Mouse (Mus musculus): ENCODE results near the gene Ugdh. TPM values are rescaled to one million over a fixed set of nuclear protein-coding genes. Genes with fewer than 3 reads are reported as not detected.
A peak's percentile ranks its signal among the peaks of the same experiment; 100 is the strongest.
"Not testable (repeated sequence)": the region's sequence is repeated elsewhere in the genome, so short reads cannot be mapped to it uniquely, and the experiment has no call there.

The Ugdh gene
- 69.9 and 70.3 TPM in 2 replicates for polyA plus RNA-seq (2016; fragmentation: Nextera tagmentation; extraction: Ambion mirVana)

DNA sequence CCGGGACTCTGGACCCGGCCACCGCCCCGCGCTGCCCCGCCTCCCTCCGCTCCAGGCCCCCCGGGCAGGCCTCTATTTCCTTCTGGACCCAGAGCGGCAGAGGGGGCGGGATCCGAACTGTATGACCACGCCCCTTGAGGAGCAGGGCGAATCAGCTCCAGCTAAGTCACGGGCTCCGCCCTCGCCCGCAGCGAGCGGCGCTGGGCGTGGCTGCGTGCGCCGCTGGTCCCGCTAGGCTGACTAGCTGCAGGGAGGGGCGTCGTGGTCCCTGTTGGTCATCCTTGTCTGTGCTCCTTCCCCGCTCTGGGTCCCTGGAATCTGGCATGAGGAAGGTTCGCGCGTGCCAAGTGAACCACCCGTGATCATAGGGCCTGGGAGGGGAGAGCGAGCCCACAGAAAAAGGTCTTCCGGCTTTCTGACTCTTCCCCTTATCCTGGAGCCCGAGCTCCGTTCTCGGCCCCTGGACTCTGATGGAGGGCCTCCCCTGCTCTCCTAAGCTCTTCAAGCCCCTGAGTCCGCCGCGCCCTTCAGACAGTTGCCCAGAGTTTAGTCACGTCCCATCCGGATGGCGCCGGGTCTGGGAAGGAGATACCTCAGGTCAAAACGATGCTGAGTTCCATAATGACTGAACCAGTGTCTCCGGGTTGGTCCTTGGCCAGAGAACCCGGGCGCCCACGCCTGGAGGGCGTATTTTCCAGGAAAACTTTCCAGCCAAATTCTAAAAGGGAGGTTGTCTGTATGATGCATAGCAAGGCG is at the start of gene Ugdh:
TSS of gene Ugdh (minus strand) at position 144 of the 756 bp plus-strand sequence.
- Histone ChIP-seq H3K9me3 (no peaks in the 10 kb centered on the region), H3K27me3 (replicated peaks) (no peaks in the 10 kb centered on the region), H3K4me1 (peaks cover 6% of the 10 kb centered on the region), H3K27ac (peak within 1 kb of the TSS; percentile 53), H3K4me2 (replicated peaks) (peak within 1 kb of the TSS; percentile 80), H3K4me3 (peak within 1 kb of the TSS; percentile 76), H3K36me3 (no peaks in the 10 kb centered on the region), H3K9ac (peak within 1 kb of the TSS; percentile 84)
- WGBS, result 1% methylated on average over 51 of the region's 51 CpGs
- peak; percentile 98 for ATAC-seq (ENCODE audit: low FRiP score, low read depth)

DNA sequence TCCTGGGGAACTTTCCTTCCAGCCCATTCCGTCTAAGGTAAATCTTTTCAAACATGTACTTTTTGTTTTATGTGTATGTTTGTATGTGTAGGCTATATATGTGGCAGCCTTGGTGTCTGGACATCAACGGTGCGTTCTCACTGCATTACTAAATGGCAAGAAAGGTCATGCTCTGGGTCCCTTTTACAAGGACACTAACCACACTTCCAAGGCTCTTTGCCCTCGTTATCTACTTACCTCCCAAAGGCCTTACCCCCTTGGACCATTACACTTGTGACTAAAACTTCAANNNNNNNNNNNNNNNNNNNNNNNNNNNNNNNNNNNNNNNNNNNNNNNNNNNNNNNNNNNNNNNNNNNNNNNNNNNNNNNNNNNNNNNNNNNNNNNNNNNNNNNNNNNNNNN is 47.2 kb upstream of the Ugdh start:
- H3K36me3 ChIP-seq, result no peaks in the 10 kb centered on the region
- no peak overlapping the region for H3K4me3 ChIP-seq
- H3K4me2 ChIP-seq (replicated peaks), result no peak overlapping the region
- ATAC-seq (ENCODE audit: low FRiP score, low read depth), result no peak
- no peak overlapping the region for H3K27ac ChIP-seq
- H3K27me3 ChIP-seq (replicated peaks), result no peaks in the 10 kb centered on the region
- H3K9ac ChIP-seq, result no peak overlapping the region
- no peaks in the 10 kb centered on the region for H3K9me3 ChIP-seq
- WGBS, result 86% methylated on average over 4 of the region's 4 CpGs
- no peaks in the 10 kb centered on the region for H3K4me1 ChIP-seq

DNA sequence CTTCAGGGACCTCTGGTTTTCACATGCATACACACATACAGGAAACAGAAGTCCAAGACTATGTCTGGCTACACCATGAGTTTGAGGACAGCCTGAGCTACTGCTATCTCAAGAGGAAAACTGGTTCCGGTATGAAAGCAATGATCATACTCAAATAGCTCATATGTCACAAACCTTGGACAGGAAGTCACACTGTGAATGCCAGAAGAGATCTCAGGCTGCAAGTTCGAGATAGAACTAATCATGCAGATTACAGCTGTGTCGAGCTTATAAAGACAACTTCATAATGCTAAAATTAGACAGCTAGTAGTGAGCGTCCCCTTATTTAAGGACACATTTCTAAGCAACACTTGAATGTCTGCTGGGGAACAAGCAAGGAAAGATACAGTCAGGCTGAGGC is 44.8 kb upstream of the Ugdh start:
- Histone ChIP-seq H3K4me3 (no peak overlapping the region), H3K4me2 (replicated peaks) (no peak overlapping the region), H3K27me3 (replicated peaks) (no peaks in the 10 kb centered on the region), H3K36me3 (no peaks in the 10 kb centered on the region), H3K9ac (no peak overlapping the region), H3K4me1 (no peaks in the 10 kb centered on the region), H3K9me3 (no peaks in the 10 kb centered on the region), H3K27ac (no peak overlapping the region)
- WGBS, result 86% methylated on average over 4 of the region's 4 CpGs
- no peak for ATAC-seq (ENCODE audit: low FRiP score, low read depth)

GRCm38 (mm10) chr5:65479681-65480445 is 44.1 kb upstream of the Ugdh start:
- Histone ChIP-seq H3K4me2 (replicated peaks) (no peak overlapping the region), H3K4me1 (no peaks in the 10 kb centered on the region), H3K27me3 (replicated peaks) (no peaks in the 10 kb centered on the region), H3K4me3 (no peak overlapping the region), H3K9ac (no peak overlapping the region), H3K9me3 (no peaks in the 10 kb centered on the region), H3K27ac (no peak overlapping the region), H3K36me3 (no peaks in the 10 kb centered on the region)
- ATAC-seq (ENCODE audit: low FRiP score, low read depth), result no peak
- WGBS, result 89% methylated on average over 9 of the region's 9 CpGs

GRCm38 (mm10) chr5:65478224-65478623 is 42.5 kb upstream of the Ugdh start:
- ATAC-seq (ENCODE audit: low FRiP score, low read depth), result no peak
- 73% methylated on average over 4 of the region's 4 CpGs for WGBS
- H3K9me3 ChIP-seq, result no peaks in the 10 kb centered on the region
- no peaks in the 10 kb centered on the region for H3K4me1 ChIP-seq
- no peak overlapping the region for H3K4me2 ChIP-seq (replicated peaks)
- no peaks in the 10 kb centered on the region for H3K36me3 ChIP-seq
- H3K4me3 ChIP-seq, result no peak overlapping the region
- no peak overlapping the region for H3K9ac ChIP-seq
- H3K27ac ChIP-seq, result no peak overlapping the region
- no peaks in the 10 kb centered on the region for H3K27me3 ChIP-seq (replicated peaks)

DNA sequence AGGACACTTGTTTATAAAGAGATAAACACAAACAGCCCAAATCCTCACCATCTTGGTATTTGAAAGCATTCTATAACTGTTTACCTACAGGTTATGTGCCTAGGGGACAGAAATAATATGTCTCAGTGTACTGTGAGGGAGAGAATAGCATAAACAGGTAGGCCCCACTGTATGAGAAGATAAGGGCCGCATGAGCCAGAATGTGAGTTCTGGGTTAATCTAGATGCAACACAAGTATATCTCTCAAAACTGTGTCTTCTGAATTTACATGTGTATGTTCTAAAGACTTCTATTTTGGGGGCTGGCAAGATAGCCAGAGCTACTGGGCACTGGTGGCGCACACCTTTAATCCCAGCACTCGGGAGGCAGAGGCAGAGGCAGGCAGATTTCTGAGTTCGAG is 41.0 kb upstream of the Ugdh start:
- not testable (repeated sequence) for ATAC-seq (ENCODE audit: low FRiP score, low read depth); H3K4me2 ChIP-seq (replicated peaks); H3K36me3 ChIP-seq; H3K4me1 ChIP-seq; H3K9me3 ChIP-seq; H3K4me3 ChIP-seq; H3K27ac ChIP-seq; H3K9ac ChIP-seq; H3K27me3 ChIP-seq (replicated peaks)
- WGBS, result 96% methylated on average over 4 of the region's 4 CpGs

GRCm38 (mm10) chr5:65475806-65476205 is 40.1 kb upstream of the Ugdh start:
- H3K9me3 ChIP-seq, result no peaks in the 10 kb centered on the region
- no peaks in the 10 kb centered on the region for H3K27me3 ChIP-seq (replicated peaks)
- no peak for ATAC-seq (ENCODE audit: low FRiP score, low read depth)
- no peaks in the 10 kb centered on the region for H3K4me1 ChIP-seq
- no peak overlapping the region for H3K9ac ChIP-seq
- H3K27ac ChIP-seq, result no peak overlapping the region
- no peak overlapping the region for H3K4me2 ChIP-seq (replicated peaks)
- no peaks in the 10 kb centered on the region for H3K36me3 ChIP-seq
- WGBS, result 75% methylated on average over 2 of the region's 2 CpGs
- no peak overlapping the region for H3K4me3 ChIP-seq

DNA sequence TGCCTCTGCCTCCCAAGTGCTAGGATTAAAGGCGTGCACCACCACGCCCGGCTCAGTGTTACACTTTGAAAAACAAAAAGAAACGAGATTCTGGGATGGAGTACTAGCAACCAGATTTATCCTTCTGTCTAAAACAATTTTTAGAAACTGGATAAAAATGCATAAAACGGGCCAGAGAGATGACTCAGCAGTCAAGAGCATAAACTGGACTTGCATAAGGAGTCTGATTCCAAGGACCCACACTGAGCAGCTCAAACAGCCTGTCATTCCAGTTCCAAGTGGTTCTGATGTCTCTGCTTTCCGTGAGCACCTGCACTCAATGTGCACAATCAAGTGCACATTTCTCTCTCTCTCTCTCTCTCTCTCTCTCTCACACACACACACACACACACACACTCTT is 34.0 kb upstream of the Ugdh start:
- H3K36me3 ChIP-seq, result peaks cover 27% of the 10 kb centered on the region

DNA sequence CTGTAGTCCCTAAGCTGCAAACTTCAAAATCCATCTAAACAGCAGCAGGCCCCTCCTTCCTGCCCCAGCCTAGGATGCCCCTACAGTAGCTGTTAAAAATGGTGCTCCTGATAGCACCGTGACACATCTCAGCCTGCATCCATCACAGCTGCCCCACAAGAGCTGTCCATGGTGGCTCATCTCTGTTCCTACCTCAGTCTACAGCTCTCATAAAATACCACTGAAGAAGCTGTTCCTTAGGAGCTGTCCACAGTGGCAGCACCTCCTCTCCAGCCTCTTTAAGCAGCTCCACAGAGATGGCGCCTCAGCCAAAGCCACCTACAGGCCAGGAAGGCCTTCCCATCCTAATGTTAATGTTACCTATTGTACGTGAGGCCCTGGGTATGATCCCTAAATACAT is 31.2 kb upstream of the Ugdh start:
- 84% methylated on average over 3 of the region's 3 CpGs for WGBS
- Histone ChIP-seq H3K9ac (no peak overlapping the region), H3K4me1 (no peaks in the 10 kb centered on the region), H3K36me3 (peaks cover 27% of the 10 kb centered on the region), H3K4me2 (replicated peaks) (no peak overlapping the region), H3K27me3 (replicated peaks) (no peaks in the 10 kb centered on the region), H3K27ac (no peak overlapping the region), H3K9me3 (no peaks in the 10 kb centered on the region), H3K4me3 (no peak overlapping the region)
- no peak for ATAC-seq (ENCODE audit: low FRiP score, low read depth)

More for the DNA sequence above, 34.0 kb upstream of the Ugdh start:
- H3K4me1 ChIP-seq, result no peaks in the 10 kb centered on the region
- no peak overlapping the region for H3K9ac ChIP-seq
- no peaks in the 10 kb centered on the region for H3K27me3 ChIP-seq (replicated peaks)
- no peak overlapping the region for H3K4me3 ChIP-seq
- H3K4me2 ChIP-seq (replicated peaks), result no peak overlapping the region
- H3K27ac ChIP-seq, result no peak overlapping the region
- ATAC-seq (ENCODE audit: low FRiP score, low read depth), result no peak
- 91% methylated on average over 6 of the region's 6 CpGs for WGBS
- no peaks in the 10 kb centered on the region for H3K9me3 ChIP-seq

DNA sequence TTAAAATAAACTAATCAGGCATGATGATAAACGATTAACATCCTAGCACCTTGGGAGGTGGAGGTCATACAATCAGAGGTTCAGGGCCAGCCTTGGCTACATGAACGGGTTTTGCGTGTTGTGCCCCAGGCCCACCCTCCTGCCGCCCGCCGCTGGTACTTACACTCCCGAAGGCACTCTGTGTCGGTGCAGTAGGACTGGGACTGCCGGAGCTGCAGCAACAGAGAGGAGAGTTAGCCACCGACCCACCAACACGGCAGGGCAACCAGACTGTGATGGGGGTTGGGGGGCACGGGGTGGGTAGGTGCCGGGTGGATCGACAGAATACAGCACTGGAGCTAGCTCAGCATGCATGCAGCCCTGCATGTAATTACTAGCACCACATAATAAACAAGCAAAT is 24.6 kb upstream of the Ugdh start:
- WGBS, result 91% methylated on average over 14 of the region's 14 CpGs
- H3K27me3 ChIP-seq (replicated peaks), result no peaks in the 10 kb centered on the region
- H3K4me1 ChIP-seq, result no peaks in the 10 kb centered on the region
- no peak overlapping the region for H3K9ac ChIP-seq
- no peak overlapping the region for H3K27ac ChIP-seq
- H3K4me2 ChIP-seq (replicated peaks), result no peak overlapping the region
- H3K36me3 ChIP-seq, result peaks cover 12% of the 10 kb centered on the region
- no peak overlapping the region for H3K4me3 ChIP-seq
- ATAC-seq (ENCODE audit: low FRiP score, low read depth), result no peak
- no peaks in the 10 kb centered on the region for H3K9me3 ChIP-seq

GRCm38 (mm10) chr5:65459454-65459853 is 23.7 kb upstream of the Ugdh start:
- Histone ChIP-seq H3K4me1 (no peaks in the 10 kb centered on the region), H3K4me3 (no peak overlapping the region), H3K36me3 (peaks cover 10% of the 10 kb centered on the region), H3K27me3 (replicated peaks) (no peaks in the 10 kb centered on the region), H3K4me2 (replicated peaks) (no peak overlapping the region), H3K9me3 (no peaks in the 10 kb centered on the region), H3K9ac (no peak overlapping the region), H3K27ac (no peak overlapping the region)
- ATAC-seq (ENCODE audit: low FRiP score, low read depth), result no peak
- WGBS, result 97% methylated on average over 3 of the region's 3 CpGs

GRCm38 (mm10) chr5:65457846-65458245 is 22.1 kb upstream of the Ugdh start:
- Histone ChIP-seq H3K9me3 (no peaks in the 10 kb centered on the region), H3K27me3 (replicated peaks) (no peaks in the 10 kb centered on the region), H3K9ac (no peak overlapping the region), H3K27ac (no peak overlapping the region), H3K36me3 (peaks cover 10% of the 10 kb centered on the region), H3K4me1 (no peaks in the 10 kb centered on the region), H3K4me3 (no peak overlapping the region), H3K4me2 (replicated peaks) (no peak overlapping the region)
- no peak for ATAC-seq (ENCODE audit: low FRiP score, low read depth)
- 77% methylated on average over 5 of the region's 5 CpGs for WGBS

All from neural tube, embryonic 12.5 days (tissue).